ENCODE assay signal across 8 mouse cellular contexts in genomic region chr4:117002543-117003521, GRCm38 (mm10). TPM values are rescaled to one million over a fixed set of nuclear protein-coding genes. Genes with fewer than 3 reads are reported as not detected.
A peak's percentile ranks its signal among the peaks of the same experiment; 100 is the strongest.
DNase-seq lines count a peak whose midpoint lies in the region; ATAC-seq and TF ChIP-seq lines count a peak whose summit lies in the region.

No protein-coding gene starts in this region.

- TF ChIP-seq CTCF in lung, postnatal 0 days (IDR thresholded peaks at IDR 0.05), result peak; percentile 87

- no peak overlapping the region for H3K4me3 ChIP-seq in hindbrain, embryonic 10.5 days
- H3K4me3 ChIP-seq in lung, postnatal 0 days (ENCODE audit: low read depth, low read length), result no peak overlapping the region

- H3K4me2 ChIP-seq in lung, postnatal 0 days (replicated peaks; ENCODE audit: low read depth, low read length), result no peak overlapping the region

- H3K27ac ChIP-seq in hindbrain, embryonic 10.5 days, result 0 out of 2 replicates have a peak overlapping the region, but pooled peaks have one; percentile 54
- no peak overlapping the region for H3K27ac ChIP-seq in lung, postnatal 0 days (ENCODE audit: low read length)

- peaks cover 12% of the 10 kb centered on the region for H3K4me1 ChIP-seq in hindbrain, embryonic 10.5 days (replicated peaks)
- no peaks in the 10 kb centered on the region for H3K4me1 ChIP-seq in lung, postnatal 0 days (ENCODE audit: insufficient read depth, low read depth, low read length)

- H3K36me3 ChIP-seq in hindbrain, embryonic 10.5 days, result peaks cover 60% of the 10 kb centered on the region
- H3K36me3 ChIP-seq in lung, postnatal 0 days (ENCODE audit: insufficient read depth, low read length), result peaks cover 29% of the 10 kb centered on the region

- TF ChIP-seq EP300 in lung, postnatal 0 days (IDR thresholded peaks at IDR 0.05), result no peak

- no peaks in the 10 kb centered on the region for H3K9me3 ChIP-seq in hindbrain, embryonic 10.5 days
- no peaks in the 10 kb centered on the region for H3K9me3 ChIP-seq in lung, postnatal 0 days (ENCODE audit: low read length)

- ATAC-seq in erythroid progenitor cell, adult 5-6 weeks (replicated peaks; ENCODE audit: low FRiP score, poor library complexity, severe bottlenecking), result peak; percentile 76
- peak; percentile 74 for ATAC-seq in lung, postnatal 0 days

- H3K9ac ChIP-seq in lung, postnatal 0 days (replicated peaks; ENCODE audit: low read depth), result no peak overlapping the region

- 57% methylated on average over 38 of the region's 38 CpGs for WGBS in hindbrain, embryonic 10.5 days
- 53% methylated on average over 38 of the region's 38 CpGs for WGBS in lung, postnatal 0 days

- DNase-seq in Muller cell, postnatal 12 days (ENCODE audit: inconsistent ontology term), result peak; percentile 52
- DNase-seq in c-Kit-positive CD71-negative TER-119-negative erythroid progenitor cells, embryonic 14.5 days (ENCODE audit: low read depth), result peak; percentile 58
- DNase-seq in hindbrain, embryonic 10.5 days (ENCODE audit: low spot score), result peak; percentile 62
- peak; percentile 73 for DNase-seq in layer of hippocampus, adult 11-12 months (ENCODE audit: low spot score)
- DNase-seq in lung, postnatal 0 days (ENCODE audit: low spot score), result peak; percentile 82
- peak; percentile 54 for DNase-seq in ovary, postnatal 14 days (ENCODE audit: low spot score)
- DNase-seq in T-cell, adult 2 months (ENCODE audit: low spot score), result no peak

- peaks cover 12% of the 10 kb centered on the region for H3K27me3 ChIP-seq in hindbrain, embryonic 10.5 days (ENCODE audit: insufficient read depth, poor library complexity, severe bottlenecking)
- no peaks in the 10 kb centered on the region for H3K27me3 ChIP-seq in lung, postnatal 0 days (replicated peaks; ENCODE audit: insufficient read depth, low read length)

RNA-seq across cellular contexts. Expression of gene Hectd3, which starts 7.7 kb away (rescaled TPM):
- total RNA-seq in erythroid progenitor cell, adult 5-6 weeks (2015; ENCODE audit: low replicate concordance), result 9.0 and 9.2 TPM in 2 replicates
- total RNA-seq in erythroid progenitor cell, adult 5-6 weeks (2017; ENCODE audit: low replicate concordance), result 20.5 and 23.7 TPM in 2 replicates
- polyA plus RNA-seq in hindbrain, embryonic 10.5 days (2016; fragmentation: Nextera tagmentation; extraction: Ambion mirVana), result 11.3 and 15.4 TPM in 2 replicates
- polyA plus RNA-seq in lung, postnatal 0 days (2015; fragmentation: Nextera tagmentation; extraction: Ambion mirVana), result 9.6 and 10.2 TPM in 2 replicates

RNA-seq across cellular contexts. Expression of gene Urod, which starts 8.6 kb away (rescaled TPM):
- 568 and 832 TPM in 2 replicates for total RNA-seq in erythroid progenitor cell, adult 5-6 weeks (2015; ENCODE audit: low replicate concordance)
- total RNA-seq in erythroid progenitor cell, adult 5-6 weeks (2017; ENCODE audit: low replicate concordance), result 532 and 823 TPM in 2 replicates
- 106 and 115 TPM in 2 replicates for polyA plus RNA-seq in hindbrain, embryonic 10.5 days (2016; fragmentation: Nextera tagmentation; extraction: Ambion mirVana)
- polyA plus RNA-seq in lung, postnatal 0 days (2015; fragmentation: Nextera tagmentation; extraction: Ambion mirVana), result 76.6 and 82.0 TPM in 2 replicates

RNA-seq across cellular contexts. Expression of gene Eif2b3, which starts 16.4 kb away (rescaled TPM):
- 5.0 and 7.9 TPM in 2 replicates for total RNA-seq in erythroid progenitor cell, adult 5-6 weeks (2015; ENCODE audit: low replicate concordance)
- 7.8 and 9.6 TPM in 2 replicates for total RNA-seq in erythroid progenitor cell, adult 5-6 weeks (2017; ENCODE audit: low replicate concordance)
- polyA plus RNA-seq in hindbrain, embryonic 10.5 days (2016; fragmentation: Nextera tagmentation; extraction: Ambion mirVana), result 49.1 and 56.2 TPM in 2 replicates
- polyA plus RNA-seq in lung, postnatal 0 days (2015; fragmentation: Nextera tagmentation; extraction: Ambion mirVana), result 21.9 and 24.7 TPM in 2 replicates
